Mouse (Mus musculus) embryonic stem cell, embryonic (primary cell): ENCODE measurements around the gene Eva1a.

Source experiments
- CTCF ChIA-PET, 4 experiments: fragments of 300-600 bp in 2 of 4; fragments of 350-600 bp in 2 of 4; sonication (Branson Sonifier 250); formaldehyde crosslinking; loops; one replicate each; lab custom pipeline; 2022; ENCODE audit warnings: inconsistent platforms in 2 of 4; lab: Charles Lee
- POLR2A ChIA-PET, 4 experiments: fragments of 300-600 bp in 2 of 4; fragments of 350-600 bp in 2 of 4; sonication (Branson Sonifier 250); formaldehyde crosslinking; loops; one replicate each; lab custom pipeline; 2022; ENCODE audit warnings: antibody characterized with exemption in 4 of 4, inconsistent platforms in 1 of 4; lab: Charles Lee

Gene Eva1a

GRCm38 (mm10) chr6:82051569-82051968 is 10.7 kb downstream of the Eva1a start:
- CTCF ChIA-PET: no interaction called here

DNA sequence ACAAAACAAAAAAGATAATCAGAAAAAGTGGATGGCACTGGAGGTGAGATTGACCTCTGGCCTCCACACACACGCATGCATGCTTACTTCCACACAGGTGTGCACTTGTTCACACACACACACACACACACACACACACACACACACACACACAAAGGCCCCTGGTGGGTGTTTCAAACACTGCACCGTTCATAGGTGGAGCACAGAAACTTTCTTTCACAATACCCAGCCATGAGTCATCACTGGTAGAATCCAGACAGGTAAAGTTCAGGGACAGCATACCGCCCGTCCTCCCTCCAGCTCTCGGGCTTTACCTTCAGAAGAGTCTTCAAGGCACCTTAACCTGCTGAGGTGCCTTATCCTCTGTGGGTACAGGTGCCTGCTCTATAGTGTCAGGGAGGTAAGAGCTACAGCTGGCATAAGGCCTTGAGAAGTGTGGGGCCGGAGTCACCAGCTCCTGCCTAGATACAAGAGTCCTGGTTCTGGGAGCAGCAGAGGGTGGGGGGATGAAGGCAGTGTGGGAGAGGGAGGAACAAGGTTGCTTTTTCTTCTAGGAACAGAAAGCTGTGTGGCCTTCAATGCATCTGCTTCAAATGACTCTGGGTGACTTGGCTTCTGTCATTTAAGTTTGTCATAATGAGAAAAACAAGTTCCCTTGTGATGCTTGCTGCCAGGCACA is 11.3 kb downstream of the Eva1a start:
- ChIA-PET POLR2A (interaction anchor here in 3 of 4 experiments (0.5 to 1.8 kb wide), 4 partner anchors 9 to 72 kb away, joined by 3 to 7 read pairs (median 4); no protein-coding TSS in a partner anchor), CTCF (interaction anchor here in 1 of 4 experiments (0.8 kb wide), 1 partner anchor 336 kb away, joined by 3 read pairs; no protein-coding TSS in a partner anchor)

More at GRCm38 (mm10) chr6:82051569-82051968, 10.7 kb downstream of the Eva1a start:
- POLR2A ChIA-PET: interaction anchor here in 2 of 4 experiments (1.0 to 1.5 kb wide), 2 partner anchors 11 to 812 kb away, joined by 3 to 4 read pairs; partner anchors contain the start of gene Eva1a (in 1 of the 2)

DNA sequence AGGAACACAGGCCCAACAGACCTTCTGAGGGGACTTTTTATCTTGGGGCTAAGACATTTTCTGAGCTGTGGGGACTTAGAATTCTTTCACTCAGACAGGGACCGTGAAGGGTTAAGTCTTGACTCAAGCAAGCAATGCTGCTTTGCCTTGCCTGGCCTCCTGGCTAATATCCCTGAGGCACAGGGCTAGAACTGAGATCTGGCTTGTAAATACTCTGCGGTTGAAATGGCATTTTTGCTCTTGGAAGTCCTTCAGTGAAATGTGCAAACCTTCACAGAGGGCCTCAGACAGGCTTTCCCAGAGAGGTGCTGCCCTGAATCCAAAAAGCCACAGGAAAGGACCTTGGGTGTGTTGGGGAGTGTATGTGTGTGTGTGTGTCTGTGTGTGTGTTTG is 11.9 kb downstream of the Eva1a start:
- CTCF ChIA-PET: interaction anchor here in 2 of 4 experiments (0.8 to 1.3 kb wide), 2 partner anchors 10 to 336 kb away, joined by 3 read pairs; no protein-coding TSS in a partner anchor
- POLR2A ChIA-PET: interaction anchor here in 3 of 4 experiments (0.5 to 1.8 kb wide), 5 partner anchors 10 to 314 kb away, joined by 3 to 7 read pairs (median 3); no protein-coding TSS in a partner anchor

- ChIA-PET CTCF (interaction anchor here in 2 of 4 experiments (0.9 to 1.3 kb wide), 4 partner anchors 65 to 79 kb away, joined by 3 to 5 read pairs (median 4); no protein-coding TSS in a partner anchor), POLR2A (interaction anchor here in 3 of 4 experiments (0.5 to 1.4 kb wide), 3 partner anchors 12 to 213 kb away, joined by 3 to 10 read pairs (median 3); no protein-coding TSS in a partner anchor)
Observed at GRCm38 (mm10) chr6:82054854-82055253, 14.0 kb downstream of the Eva1a start.

DNA sequence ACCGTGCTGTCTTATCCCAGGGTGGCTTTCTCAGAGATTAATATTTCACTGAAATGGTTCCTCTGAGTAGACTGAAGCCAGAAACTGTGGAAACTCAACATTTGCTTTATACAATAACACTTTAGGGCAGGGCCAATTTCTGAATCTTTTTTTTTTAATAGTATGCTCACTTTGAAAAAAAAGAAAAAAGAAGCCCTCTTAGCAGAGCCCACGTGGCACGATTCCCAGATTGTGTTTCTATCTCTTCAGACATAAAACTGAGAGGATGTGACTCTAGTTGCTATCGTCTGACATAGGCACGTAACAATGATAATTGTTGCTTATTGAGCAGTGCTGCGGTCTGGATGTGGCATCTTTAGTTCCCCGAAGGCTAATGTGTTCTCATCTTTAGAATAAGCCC is 19.1 kb downstream of the Eva1a start:
- ChIA-PET POLR2A (no interaction called here), CTCF (no interaction called here)

GRCm38 (mm10) chr6:82065230-82065629 is 24.4 kb downstream of the Eva1a start:
- POLR2A ChIA-PET: no interaction called here
- CTCF ChIA-PET: no interaction called here

DNA sequence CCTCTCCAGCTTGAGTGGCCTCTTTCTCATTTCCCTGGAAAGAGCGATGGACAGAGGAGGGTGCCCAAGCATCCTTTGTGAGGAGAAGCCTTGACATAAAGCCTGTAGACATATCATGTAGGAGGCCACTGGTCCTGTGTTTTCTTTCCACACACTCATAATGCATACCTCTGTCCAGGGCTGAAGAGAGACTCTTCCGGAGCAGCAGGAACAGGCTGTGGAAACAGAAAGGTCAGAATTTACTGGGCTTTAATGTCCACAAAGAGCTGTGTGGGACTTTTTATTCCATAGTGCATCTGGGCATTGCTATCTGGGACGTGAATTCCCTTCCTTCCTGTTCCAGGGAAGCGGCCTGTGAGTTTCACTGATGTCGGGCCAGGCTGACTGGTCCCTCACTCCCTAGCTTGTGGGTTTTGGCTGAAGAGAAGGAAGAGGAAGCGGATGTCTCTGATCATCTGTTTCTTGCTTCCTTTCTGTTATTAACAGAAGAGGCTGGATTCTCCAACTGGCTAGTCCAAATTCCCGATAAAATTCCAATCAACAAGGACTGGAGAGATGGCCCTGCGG is 25.8 kb downstream of the Eva1a start:
- POLR2A ChIA-PET: no interaction called here
- CTCF ChIA-PET: interaction anchor here in 2 of 4 experiments (0.6 to 0.7 kb wide), 2 partner anchors 40 to 317 kb away, joined by 3 to 10 read pairs; no protein-coding TSS in a partner anchor

DNA sequence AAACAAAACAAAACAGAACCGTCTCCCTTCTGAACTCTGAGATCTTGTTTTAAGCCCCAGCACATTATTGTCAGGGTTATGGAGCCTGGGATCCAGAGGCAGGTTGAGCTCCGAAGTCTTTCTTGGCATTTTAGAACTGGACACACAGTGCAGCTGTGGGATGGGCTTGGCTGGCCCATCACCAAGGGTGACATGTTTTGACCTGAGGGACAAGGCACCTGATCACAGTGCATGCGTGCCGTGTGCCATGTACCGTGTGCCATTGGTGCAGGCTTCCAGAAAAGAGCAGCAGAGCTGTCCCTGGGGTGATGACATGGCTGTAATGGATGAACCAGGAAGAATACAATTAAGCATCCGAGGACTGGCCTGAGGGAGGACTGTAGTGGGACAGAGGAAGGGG is 29.6 kb downstream of the Eva1a start:
- CTCF ChIA-PET: no interaction called here
- POLR2A ChIA-PET: interaction anchor here in 2 of 4 experiments (0.6 to 1.0 kb wide), 3 partner anchors 12 to 666 kb away, joined by 3 read pairs; no protein-coding TSS in a partner anchor

GRCm38 (mm10) chr6:82073011-82073410 is 32.2 kb downstream of the Eva1a start:
- CTCF ChIA-PET: interaction anchor here in 1 of 4 experiments (0.6 kb wide), 1 partner anchor 31 kb away, joined by 3 read pairs; no protein-coding TSS in a partner anchor
- POLR2A ChIA-PET: no interaction called here

GRCm38 (mm10) chr6:82073567-82073966 is 32.7 kb downstream of the Eva1a start:
- CTCF ChIA-PET: interaction anchor here in 1 of 4 experiments (0.6 kb wide), 1 partner anchor 32 kb away, joined by 3 read pairs; no protein-coding TSS in a partner anchor
- POLR2A ChIA-PET: no interaction called here

DNA sequence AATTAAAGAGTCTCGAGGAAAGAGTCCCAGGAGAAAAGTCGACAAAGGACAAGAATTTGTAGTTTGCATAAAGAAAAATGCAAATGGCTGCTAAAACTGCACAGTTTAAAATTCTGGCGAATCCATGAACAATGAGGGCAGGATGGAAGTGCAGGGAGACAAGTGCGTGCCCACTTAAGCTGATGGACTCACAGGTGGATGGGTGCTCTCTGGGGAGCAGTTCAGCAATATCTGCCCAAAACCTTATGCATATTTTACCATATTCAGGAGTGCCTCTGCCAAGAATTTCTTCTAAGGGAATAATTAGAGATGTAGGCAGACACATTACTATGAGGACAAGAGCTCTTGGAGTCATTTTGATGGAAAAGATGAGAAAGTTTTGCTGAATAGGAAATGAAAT is 35.5 kb downstream of the Eva1a start:
- CTCF ChIA-PET: no interaction called here
- POLR2A ChIA-PET: interaction anchor here in 1 of 4 experiments (0.6 kb wide), 1 partner anchor 28 kb away, joined by 3 read pairs; no protein-coding TSS in a partner anchor

GRCm38 (mm10) chr6:82078875-82079274 is 38.0 kb downstream of the Eva1a start:
- ChIA-PET CTCF (interaction anchor here in 1 of 4 experiments (0.6 kb wide), 1 partner anchor 25 kb away, joined by 6 read pairs; no protein-coding TSS in a partner anchor), POLR2A (no interaction called here)

DNA sequence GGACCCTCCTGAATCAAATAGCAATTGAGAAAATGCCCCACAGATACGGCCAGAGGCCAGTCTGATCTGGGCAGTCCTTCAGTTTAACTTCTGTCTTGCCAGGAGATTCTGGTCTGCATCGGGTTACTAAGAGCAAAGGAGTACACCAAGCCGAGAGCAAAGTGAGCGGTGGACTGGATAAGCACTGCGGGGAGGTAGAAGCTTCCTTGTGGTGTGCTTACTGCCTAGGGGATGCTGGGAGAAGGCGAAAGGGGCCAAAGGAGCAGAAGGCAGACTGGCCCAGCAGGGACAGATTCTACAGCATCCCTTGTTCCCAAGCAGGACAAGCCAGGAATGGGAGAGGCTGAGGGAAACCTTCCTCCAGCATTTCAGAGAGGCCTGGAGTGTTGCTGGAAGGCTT is 42.8 kb downstream of the Eva1a start:
- ChIA-PET CTCF (no interaction called here), POLR2A (interaction anchor here in 1 of 4 experiments (1.2 kb wide), 1 partner anchor 29 kb away, joined by 3 read pairs; no protein-coding TSS in a partner anchor)

DNA sequence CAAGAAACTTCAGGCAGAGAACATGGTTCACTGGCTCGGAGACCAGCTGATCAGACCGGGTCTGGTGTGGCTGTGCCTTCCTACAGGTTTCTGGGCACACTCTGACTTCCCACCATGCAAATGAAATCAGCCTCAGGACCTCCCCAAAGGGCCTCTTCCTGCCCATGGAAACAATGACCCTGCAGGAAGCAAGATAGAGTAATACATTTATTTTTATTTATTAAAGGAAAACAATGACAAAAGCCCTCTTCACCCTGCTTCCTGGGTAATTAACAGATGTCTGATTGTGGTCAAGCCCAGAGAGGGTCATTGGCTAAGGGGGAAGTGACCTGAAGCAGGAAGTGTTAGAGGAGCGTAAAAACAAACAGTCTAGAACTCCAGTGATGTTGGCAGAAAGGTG is 43.4 kb downstream of the Eva1a start:
- POLR2A ChIA-PET: no interaction called here

GRCm38 (mm10) chr6:82085313-82085908 is 44.6 kb downstream of the Eva1a start:
- POLR2A ChIA-PET: no interaction called here

More for the DNA sequence above, 43.4 kb downstream of the Eva1a start:
- CTCF ChIA-PET: no interaction called here

DNA sequence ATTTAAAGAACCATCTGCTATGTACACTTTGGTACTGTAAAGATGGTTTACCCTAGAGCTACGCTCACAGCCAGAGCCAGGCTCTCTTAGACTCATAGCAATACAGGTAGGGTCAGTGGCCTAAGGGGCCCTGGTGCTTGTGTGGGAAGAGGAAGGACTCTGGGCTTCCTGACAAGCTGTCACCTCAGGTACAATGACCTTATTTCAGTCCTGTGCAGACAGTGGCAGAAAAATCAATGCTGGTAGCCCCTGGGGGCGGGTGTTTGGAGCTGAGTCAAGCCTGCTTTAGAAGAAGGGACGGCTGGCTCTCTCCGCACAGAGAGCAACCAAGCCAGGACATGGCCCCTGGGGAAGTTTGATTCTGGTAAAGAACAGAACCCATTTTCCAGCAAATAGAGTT is 47.3 kb downstream of the Eva1a start:
- CTCF ChIA-PET: no interaction called here
- POLR2A ChIA-PET: interaction anchor here in 1 of 4 experiments (0.7 kb wide), 1 partner anchor 98 kb away, joined by 4 read pairs; no protein-coding TSS in a partner anchor

More at GRCm38 (mm10) chr6:82085313-82085908, 44.6 kb downstream of the Eva1a start:
- CTCF ChIA-PET: no interaction called here

GRCm38 (mm10) chr6:82091773-82092172 is 50.9 kb downstream of the Eva1a start:
- CTCF ChIA-PET: interaction anchor here in 3 of 4 experiments (0.5 to 2.0 kb wide), 5 partner anchors 19 to 50 kb away, joined by 3 to 7 read pairs (median 4); no protein-coding TSS in a partner anchor
- POLR2A ChIA-PET: interaction anchor here in 1 of 4 experiments (1.6 kb wide), 1 partner anchor 9 kb away, joined by 4 read pairs; no protein-coding TSS in a partner anchor

DNA sequence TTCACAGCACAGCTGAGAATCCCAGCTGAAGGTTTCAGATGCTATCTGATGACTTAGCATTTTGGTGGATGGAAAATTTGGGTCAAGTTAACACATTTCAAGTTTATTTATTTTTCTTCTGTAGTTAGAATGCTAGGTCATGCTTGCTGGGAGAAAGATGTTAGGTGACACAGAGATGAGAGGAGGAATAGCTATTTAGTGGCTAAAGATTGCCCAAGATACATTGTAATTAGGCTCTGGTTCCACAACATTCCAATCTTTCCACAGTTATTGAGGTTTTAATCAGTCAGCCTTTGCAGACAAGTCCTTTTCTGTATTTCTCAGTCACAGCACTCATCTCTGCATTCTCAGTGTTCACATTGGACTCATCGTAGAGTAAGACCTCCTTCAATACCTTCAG is 56.9 kb downstream of the Eva1a start:
- ChIA-PET POLR2A (interaction anchor here in 1 of 4 experiments (0.7 kb wide), 1 partner anchor 220 kb away, joined by 5 read pairs; no protein-coding TSS in a partner anchor), CTCF (interaction anchor here in 1 of 4 experiments (0.6 kb wide), 1 partner anchor 55 kb away, joined by 6 read pairs; no protein-coding TSS in a partner anchor)
